Mouse (Mus musculus): Measurements from ENCODE around the gene Lzts3.
"Not testable (repeated sequence)": the region's sequence is repeated elsewhere in the genome, so short reads cannot be mapped to it uniquely, and the experiment has no call there.

Gene Lzts3

DNA sequence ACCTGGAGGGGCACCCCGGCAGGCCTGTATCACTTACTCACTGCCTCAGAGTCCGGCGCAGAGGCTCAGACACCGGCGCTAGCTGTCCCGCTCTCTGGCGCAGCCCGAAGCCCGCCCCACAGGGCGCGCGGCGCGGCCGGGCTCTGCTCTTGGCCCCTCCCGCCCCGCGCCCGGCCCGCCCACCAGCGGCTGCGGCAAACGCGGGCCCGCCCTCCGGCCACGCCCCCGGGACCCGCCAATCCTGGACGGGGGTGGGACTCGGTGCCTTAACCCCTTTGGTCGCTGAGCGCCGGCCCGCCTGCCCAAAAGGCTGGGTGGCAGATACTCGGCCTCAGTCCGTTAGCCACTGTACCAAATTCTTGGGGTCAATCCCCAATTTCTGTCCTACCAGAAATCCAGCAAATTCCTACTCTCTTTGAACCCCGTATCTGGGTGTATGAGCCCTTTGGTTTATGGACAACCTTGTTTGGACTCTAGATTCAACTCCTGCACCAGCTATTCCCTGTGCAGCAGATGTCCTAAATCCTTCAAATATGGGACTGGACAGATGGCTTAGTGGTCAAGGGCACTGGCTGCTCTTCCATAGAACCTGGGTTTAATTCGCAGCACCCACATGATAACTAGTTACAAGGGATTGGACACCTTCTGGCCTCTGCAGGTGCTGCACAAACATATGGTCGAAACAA, at the start of gene Lzts3:
TSS of gene Lzts3 (minus strand) at position 120 of the 686 bp plus-strand sequence.
- peak; percentile 95 for DNase-seq (ENCODE audit: low read depth)

DNA sequence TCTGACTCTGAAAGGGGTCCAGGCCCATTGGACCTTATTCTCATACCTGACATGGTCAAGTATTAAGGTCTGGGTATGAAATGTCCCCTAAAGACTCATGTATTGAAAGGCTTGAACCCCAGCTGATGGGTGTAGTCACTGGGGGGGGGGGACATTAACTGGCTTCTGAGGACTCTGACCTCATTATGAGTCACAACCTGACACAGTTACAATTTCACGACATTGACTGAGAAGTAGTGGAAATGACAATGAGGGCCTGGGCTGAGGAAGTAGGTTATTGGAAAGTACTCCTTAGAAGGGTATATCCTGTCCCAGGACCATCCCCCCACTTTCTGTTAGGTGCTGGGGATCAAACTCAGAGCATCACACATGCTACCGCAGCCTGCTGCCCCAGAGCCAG, 46.4 kb upstream of the Lzts3 start:
- DNase-seq (ENCODE audit: low read depth): no peak

DNA sequence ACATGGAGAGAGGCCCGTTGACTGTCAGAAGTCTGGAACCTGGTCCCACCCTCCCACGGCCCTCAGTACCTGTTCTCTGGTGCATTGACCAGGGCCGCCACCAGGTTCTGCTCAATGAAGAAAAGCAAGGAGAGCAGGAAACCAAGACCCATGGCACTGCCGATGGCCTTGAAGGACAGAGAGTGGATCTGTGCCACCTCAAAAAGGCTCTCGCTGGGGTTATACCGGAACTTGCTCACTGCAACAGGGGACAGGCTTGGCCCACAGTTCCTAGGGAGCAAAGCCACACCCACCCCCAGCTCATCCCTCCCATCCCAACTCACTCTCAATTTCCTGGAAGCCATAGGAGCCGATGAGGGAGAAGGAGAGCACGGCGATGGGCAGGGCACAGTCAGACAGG, 42.8 kb upstream of the Lzts3 start:
- no peak for DNase-seq (ENCODE audit: low read depth)

DNA sequence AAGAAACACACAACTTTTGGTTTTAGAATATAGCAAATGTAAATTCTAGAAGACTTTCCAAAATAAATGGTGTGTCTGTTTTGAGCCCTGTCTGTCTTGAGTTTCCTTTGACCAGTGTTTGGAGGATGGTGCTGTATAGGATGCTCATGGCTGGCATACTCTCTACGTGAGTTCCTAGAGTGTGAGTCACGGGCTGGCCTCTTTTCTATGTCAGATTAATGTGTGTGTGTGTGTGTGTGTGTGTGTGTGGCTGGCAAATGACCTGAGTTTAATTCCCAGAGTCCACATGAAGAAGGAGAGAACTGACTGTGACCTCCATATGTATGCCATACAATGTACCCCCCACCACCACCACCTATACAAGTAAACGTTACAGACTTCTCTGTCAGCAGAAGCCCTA, 38.9 kb upstream of the Lzts3 start:
- peak; percentile 74 for DNase-seq (ENCODE audit: low read depth)

DNA sequence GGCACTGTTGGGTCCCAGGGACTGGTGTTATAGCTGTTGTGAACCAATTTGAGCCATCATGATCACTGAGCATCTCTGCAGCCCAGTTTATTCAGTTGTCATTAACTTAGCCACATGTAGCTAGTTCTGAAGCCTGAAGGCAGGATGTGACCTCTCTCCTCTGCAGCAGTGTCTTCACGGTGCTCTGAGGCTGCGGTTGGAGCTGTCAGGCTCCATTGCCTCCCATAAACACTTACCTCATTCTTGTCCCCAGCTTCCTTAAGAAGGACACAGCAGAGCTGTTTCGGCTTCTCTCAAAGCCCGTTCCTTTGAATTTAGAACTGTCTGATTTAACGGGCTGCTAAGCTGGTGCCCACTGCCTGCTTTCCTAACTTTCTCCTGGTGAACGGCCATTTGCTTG, 37.3 kb upstream of the Lzts3 start:
- DNase-seq (ENCODE audit: low read depth): no peak

DNA sequence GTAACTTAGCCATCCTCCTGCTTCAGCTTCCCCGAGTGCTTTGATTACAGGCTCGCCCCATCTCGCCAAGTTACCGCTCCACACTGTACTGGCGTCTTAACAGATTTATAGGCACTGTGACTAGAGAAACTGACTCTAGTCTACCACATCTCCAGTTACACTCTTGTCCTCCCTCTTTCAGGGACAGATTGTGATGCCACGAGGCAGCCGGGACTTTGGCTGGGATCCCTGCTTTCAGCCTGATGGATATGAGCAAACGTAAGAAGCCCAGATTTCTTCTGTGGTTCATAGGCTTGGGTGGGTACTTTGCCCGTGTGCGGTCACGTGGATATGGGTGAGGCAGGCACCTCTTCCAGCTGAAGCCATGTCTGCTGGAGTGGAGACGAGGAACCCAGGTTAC, 36.6 kb upstream of the Lzts3 start:
- DNase-seq (ENCODE audit: low read depth): no peak

DNA sequence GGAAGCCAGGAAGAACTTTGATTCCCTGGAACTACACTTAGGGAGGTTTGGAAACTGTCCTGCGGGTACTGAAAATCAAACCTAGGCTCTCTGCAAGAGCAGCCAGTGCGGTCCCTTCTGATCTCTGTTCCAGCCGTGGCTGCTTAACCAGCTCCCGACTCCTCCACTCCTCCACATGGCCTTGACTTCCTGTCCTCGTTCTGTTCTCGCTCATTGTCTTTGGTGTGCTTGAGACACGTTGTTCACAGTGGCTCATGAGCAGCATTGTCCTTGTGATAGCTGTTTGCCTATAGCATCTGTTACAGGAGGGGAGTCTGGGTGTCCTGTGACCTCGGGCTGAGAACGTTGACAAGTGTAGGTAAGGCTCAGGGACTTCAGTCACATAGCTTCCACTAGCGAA, 34.6 kb upstream of the Lzts3 start:
- no peak for DNase-seq (ENCODE audit: low read depth)

DNA sequence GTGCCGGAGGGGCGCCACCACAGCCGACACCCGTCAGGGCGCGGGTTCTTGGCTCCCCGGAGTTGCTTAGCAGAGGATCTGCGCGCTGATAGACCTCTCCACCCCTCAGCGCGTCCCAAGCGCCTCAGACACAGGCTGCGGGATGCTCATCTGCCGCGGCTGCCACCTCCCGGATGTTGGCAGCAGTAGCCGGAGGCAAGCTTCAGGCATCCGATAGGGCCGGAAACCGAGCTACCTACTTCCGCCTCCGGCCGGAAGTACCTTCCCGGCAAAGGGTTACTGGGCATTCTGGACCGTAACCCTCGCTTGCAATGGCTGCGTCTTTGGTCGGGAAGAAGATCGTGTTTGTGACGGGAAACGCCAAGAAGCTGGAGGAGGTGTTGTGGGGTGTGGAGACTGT, 25.0 kb upstream of the Lzts3 start, which contains the start of gene Itpa:
TSS of gene Itpa (plus strand) at position 52 of the 400 bp plus-strand sequence.
- DNase-seq (ENCODE audit: low read depth): peak; percentile 92

DNA sequence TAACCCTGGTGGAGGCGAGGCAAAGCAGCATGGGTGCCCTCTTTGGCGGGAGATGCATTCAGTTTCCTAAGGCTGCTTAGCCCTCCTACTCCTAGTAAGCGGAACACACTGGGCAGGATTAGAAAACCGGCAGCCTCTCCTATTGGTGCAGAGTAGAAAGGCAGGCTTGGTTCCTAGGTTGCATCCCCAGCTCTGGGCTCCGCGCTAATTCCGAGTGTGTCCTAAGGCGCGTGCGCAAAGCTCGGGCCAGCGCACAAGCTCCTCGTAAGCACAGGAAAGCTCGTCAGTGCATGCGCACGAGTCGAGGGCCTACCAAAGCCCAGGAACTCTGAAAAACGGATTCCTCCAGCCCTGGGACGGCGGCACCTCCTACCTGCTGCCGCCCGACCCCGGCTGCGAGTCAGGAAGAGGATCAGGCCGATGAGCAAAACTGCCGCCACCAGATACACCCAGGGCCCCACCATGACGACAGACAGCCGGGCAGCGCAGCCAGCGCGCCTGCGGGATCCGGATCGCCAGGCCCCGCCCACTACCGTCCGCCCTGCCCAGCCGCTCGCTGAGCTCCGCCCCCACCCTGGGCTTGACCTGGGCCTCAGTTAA, 21.6 kb upstream of the Lzts3 start, which contains the start of gene Ddrgk1:
TSS of gene Ddrgk1 (minus strand) at position 558 of the 600 bp plus-strand sequence.
- DNase-seq (ENCODE audit: low read depth): peak; percentile 98

DNA sequence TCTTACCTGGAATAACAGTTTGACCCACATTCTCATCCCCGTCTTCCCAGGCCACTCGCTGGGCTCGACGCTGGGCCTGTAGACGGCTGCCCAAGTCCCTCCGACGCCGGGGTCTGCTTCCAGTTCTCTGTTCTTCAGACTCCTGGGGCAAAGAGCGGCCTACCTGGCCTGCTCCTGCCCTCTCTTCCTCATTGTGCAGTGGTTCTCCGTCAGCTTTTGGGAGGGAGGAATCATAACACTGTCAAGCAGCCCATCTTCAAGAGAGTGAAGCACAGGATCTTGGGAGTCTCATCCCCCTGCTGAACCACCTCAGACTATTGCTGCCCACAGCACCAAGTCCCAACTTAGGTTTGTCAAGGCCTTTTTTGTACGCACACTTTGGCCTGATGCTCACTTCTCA, 20.7 kb upstream of the Lzts3 start:
- DNase-seq (ENCODE audit: low read depth): no peak

DNA sequence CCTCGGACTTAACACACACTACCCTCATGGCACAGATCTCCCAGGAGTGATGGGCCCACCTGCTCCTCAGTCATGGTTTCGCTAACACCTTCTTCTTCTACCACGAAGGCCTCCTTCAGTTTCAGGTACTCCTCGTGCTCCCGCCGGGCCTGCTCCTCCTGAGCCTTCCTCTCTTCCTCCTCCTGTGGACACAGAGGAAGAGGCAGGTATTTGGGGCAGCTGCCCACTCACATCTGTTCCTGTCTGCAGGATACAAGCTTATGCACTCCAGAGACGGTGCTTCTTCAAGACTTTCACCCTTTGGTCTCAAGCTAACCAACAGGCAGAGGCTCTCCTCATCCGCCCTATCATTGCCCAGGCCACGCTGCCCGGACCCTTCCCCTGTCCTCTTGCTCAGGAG, 15.9 kb upstream of the Lzts3 start:
- DNase-seq (ENCODE audit: low read depth): no peak

DNA sequence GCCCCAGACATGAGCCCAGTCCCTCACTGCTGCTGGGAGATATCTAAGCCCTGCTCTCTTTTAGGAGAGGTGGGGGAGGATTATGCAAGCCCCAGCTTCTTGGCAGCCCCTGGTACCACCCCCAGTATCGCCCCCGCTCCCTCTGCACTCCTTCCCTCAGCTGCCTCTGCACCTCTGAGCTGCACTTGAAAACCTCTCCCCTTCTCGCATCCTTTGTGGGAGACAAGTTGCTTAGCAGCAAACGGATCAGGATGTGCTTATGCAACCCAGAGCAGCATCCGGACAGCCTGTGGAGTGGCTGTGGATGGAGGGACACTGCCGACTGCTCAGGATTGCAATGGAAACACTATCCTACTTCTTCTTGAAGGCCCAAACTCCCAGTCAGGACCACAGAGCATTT, 14.9 kb upstream of the Lzts3 start:
- no peak for DNase-seq (ENCODE audit: low read depth)

DNA sequence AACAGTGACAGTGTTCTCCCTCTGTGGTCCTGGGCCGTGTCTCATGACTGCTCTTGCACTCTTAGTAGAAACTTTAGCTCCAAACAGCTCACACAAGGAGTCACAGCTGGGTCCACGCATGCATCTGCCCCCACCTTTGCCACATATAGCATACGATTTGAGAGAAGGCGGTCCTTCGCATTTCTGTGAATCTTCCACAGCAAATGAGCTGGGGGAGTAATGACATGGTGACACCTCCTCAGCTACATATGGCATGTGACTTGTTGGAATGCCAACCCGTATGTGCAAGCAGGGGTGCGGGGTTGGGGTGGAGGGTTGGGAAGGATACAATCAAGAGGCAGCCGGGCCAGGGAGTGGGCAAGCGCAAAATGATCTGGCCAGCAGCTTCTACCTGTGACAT, 13.9 kb upstream of the Lzts3 start:
- DNase-seq (ENCODE audit: low read depth): no peak

DNA sequence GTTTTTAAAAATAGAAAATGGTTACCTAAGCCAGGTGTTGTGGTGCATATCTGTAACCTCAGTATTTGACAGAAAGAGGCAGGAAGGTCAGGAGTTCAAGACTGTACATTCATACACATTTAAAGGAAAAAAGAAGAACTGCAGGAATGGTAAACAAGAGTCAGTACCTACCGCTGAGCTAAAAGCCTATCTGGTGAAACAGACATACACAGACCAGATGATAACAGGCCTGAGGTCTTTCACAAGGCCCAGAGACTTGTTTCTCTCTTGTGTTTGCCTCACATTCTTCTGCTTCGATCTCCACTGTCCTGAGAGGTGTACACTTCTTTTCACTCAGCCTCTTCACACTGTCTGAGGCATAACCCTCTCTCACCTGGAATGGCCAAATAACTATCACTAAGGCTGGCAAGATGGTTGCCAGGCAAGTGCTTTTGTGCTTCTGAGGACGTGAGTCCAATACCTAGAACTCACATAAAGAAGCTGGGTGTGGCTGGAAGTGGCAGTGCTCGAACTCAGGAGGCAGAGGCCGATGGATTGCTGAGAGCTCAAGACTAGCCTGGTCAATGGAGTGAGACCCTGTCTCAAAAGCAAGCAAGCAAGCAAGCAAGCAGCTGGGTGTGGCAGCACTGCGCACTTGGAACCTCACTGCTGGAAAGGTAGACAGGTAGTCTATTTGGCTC, 13.2 kb upstream of the Lzts3 start:
- DNase-seq (ENCODE audit: low read depth): no peak

DNA sequence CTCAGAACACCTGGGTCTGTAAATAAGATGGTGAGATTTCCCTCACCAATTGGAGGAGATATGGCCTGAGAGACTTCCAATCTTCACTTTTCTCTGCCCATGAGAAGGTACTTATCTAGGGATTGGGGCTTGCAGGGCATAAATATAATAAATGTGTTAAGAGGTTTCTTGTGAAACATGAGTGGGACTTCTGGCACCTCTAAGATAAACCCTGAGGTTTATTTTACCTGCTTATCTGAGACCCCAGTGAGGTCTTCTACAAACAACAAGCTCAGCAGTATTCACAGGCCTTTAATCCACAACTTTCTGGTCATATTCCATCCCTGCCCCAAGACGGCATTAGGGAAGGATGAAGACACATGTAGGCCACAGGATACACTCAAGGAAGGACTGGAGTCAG, 11.2 kb upstream of the Lzts3 start:
- DNase-seq (ENCODE audit: low read depth): no peak

DNA sequence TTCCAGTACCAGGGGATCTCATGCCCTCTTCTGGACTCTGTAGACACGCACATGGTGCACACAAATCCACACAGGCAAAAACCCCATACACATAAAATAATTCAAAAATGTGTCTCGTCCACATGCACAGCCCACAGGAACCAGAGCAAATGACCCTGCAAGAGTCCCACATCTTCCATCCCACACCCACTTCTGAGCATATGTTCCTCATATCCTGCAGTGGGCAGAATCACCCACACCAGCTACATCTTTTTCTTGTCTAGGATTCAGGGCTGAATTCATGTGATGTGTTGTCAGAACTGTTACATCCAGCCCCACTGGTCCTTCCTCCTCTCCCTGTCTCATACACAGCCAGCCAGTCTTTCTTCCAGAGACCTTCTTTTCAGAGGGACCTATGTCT, 10.7 kb upstream of the Lzts3 start:
- no peak for DNase-seq (ENCODE audit: low read depth)

DNA sequence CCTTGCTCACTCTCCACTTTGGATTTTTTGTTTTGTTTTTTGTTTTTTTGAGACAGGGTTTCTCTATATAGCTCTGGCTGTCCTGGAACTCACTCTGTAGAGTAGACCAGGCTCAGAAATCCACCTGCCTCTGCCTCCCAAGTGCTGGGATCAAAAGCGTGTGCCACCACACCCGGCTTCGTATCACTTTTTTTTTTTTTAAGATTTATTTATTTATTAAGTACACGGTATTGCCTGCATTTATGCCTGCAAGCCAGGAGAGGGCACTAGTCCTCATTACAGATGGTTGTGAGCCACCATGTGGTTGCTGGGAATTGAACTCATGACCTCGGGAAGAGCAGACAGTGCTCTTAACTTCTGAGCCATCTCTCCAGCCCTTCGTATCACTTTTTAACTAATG, 6.4 kb upstream of the Lzts3 start:
- DNase-seq (ENCODE audit: low read depth): not testable (repeated sequence)

DNA sequence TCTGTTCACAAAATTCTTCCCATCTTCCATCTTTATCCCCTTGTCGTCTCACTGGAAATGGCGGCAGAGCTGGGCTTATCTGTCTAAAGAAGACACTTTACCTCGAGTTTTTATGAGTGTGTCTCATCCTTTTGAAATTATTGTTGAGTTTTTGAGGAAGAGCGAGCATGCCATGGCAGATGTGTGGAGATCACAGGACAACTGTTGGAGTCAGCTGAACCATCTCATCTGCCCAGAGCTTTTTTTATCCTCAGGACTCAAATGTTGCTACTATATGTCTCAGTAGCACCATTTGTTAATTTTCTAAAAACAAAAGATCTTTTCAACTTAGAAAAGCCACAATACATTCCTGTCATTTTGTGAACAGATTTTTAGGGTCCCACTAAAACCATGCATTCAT, 2.6 kb upstream of the Lzts3 start:
- no peak for DNase-seq (ENCODE audit: low read depth)

DNA sequence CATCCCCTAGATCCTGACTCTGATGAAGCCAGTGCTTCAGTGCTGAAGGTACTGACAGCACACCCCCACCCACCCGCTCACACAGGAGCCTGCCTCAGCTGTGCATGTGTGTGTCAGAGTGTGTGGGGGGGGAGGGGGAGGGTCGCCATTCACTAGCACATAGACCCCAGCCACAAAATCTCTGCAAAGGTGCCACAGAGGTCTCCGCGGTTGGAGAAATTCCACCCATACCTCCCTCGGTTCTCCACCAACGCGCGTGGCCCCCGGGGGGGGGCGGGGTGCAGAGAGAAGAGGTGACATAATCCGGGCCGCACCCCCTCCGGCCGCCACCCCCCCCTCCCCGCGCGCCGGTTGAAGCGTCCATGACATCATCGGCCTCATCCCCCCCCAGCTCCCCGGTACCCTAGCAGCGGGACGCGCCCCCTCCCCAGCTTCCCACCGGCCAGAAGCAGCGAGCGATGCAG, 374 bp downstream of the Lzts3 start:
- DNase-seq (ENCODE audit: low read depth): peak; percentile 47

DNA sequence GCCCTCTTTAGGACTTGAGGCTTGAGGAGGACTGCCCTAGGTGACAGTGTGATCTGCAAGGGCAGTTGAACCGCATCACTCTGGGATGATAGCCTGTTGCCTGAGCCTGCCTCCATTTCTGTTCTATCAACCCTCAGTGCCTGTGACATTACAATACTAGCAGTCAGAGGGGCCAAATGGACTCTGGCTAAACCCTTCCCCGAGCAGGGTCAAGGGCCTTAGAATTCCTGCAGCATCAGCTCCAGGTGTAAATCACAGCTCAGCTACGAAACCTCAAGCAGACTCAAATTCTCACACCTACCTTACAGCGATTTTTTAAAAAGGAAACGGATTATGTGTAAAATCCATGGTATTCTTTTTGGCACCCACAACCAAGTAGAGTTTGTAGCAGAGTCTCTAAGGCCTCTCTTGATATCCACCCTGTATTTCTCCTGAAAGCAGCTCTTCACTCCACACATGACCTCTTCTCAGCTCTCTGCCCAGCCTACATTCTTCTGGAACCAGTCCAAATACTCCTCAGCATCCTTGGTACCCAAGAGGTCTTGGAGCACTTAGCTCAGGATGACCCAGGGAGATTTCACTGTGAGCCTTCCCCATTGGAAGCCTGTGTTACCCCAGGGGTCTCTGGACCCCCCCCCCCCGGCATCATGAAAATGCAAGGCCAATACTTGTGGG, 1.1 kb downstream of the Lzts3 start:
- DNase-seq (ENCODE audit: low read depth): no peak

DNA sequence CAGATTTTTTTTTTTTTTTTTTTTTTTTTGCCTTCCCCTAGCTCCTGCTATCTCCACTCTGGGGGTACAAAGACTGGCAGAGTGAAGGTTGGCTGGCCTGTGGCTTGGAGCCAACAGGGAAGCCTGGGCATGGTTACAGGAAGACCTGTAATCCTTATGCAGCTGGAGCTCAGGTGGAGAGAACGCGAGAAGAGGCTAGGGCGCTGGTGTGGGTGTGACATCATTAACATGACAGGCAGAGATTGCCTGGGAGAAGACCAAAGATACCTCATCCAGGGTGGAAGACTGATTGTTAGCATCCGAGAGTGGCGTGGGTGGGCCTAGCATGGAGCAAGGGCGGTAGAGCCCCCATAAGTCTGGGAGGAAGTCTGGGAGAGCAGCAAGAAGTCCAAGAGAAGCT, 3.3 kb downstream of the Lzts3 start:
- DNase-seq (ENCODE audit: low read depth): no peak

DNA sequence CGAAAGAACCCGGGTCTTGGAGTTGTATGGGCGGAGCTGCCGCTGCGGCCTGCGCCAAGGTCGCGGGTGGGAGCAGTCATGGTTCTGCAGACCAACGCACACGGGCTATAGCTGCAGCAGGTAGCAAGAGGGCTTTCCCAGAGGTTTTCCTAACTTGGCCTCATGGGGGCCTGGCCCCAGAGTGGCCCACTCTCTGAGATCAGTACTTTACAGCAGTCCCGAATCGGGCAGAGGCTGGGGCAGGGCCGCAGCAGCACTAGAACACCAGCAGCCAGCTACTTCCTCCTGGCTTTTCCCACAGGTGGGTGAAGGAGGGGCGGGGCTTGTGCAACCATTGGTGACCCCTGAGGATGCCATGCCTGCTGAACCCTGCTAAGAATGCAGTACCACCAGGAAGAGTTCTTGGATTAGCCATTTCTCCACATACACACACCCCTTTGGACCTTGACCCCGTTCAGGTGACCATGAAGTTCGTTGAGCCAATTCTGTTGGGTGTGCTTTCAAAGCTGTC, 4.4 kb downstream of the Lzts3 start:
- no peak for DNase-seq (ENCODE audit: low read depth)

DNA sequence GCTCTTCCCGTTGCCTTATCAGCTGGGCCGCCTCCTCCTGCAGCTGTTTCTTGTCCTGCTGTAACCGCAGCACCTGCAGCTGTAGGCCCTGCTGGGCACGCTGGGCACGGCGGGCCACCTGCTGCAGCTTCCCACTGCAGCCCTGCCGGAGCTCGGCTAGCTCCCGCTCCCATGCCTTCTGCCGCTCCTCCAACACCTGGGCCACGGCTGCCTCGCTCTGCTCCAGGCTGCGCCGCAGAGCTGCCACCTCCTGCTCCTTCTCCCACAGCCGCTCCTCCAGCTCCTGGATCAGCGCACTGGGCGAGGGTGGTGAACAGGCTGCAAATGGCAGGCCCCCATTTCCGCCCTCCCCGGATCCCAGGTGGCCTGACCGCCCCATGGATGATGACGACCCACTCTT, 6.8 kb downstream of the Lzts3 start:
- DNase-seq (ENCODE audit: low read depth): no peak
